In the genomic region with DNA sequence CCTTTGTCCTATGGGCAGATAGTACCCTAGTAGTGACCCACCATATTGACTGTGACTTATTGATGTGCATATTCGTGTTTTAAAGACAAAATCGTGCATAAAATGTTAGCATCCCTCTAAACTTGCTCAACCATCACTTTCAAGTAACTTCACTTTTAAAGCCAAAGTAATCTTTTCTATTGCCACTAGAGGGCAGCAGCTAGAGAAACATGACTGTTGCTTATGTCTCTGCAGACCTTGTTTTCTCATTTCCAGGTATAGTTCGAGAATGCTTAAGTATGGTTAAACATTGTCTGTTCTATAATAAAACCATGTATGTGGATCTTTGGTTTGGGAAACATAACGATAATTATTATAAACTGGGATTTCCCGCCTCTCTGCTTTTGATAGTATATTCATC, we compare ENCODE assay signal across 13 mouse cellular contexts. TPM values are rescaled to one million over a fixed set of nuclear protein-coding genes. Genes with fewer than 3 reads are reported as not detected.
A peak's percentile ranks its signal among the peaks of the same experiment; 100 is the strongest.
DNase-seq lines count a peak whose midpoint lies in the region; ATAC-seq and TF ChIP-seq lines count a peak whose summit lies in the region.
"Had no signal": no experiment of that assay in that cellular context is flagged by ENCODE, and none has a peak within 500 bp of the region (broad histone marks: within the 10 kb centered on the region; RNA-seq: fewer than 3 reads in every experiment).

No protein-coding gene starts in this region.

- no peak for ATAC-seq in limb, embryonic 14.5 days (ENCODE audit: low FRiP score, low read depth)

- no peaks in the 10 kb centered on the region for H3K27me3 ChIP-seq in limb, embryonic 14.5 days (ENCODE audit: control insufficient read depth, insufficient read depth, low read length)
- H3K27me3 ChIP-seq in limb, embryonic 10.5 days (ENCODE audit: low read depth, poor library complexity, severe bottlenecking) = no peaks in the 10 kb centered on the region
- H3K27me3 ChIP-seq: midbrain, embryonic 12.5 days; stomach, embryonic 15.5 days had no signal

- WGBS in limb, embryonic 14.5 days = 37% methylated on average over 5 of the region's 5 CpGs
- WGBS in limb, embryonic 10.5 days = 39% methylated on average over 5 of the region's 5 CpGs

- H3K9me3 ChIP-seq in limb, embryonic 14.5 days (ENCODE audit: control insufficient read depth, low read length) = no peaks in the 10 kb centered on the region
- H3K9me3 ChIP-seq in limb, embryonic 10.5 days (replicated peaks) = no peaks in the 10 kb centered on the region; the same call in 1 of the 2 replicates
- H3K9me3 ChIP-seq: midbrain, embryonic 12.5 days; stomach, embryonic 15.5 days had no signal

- peak; percentile 15 to 50 for DNase-seq in cerebellum, postnatal 14 days
- DNase-seq in cerebellum, adult 8-10 months = no peak
- DNase-seq in limb, embryonic 14.5 days (ENCODE audit: low spot score) = peak; percentile 52
- no peak for DNase-seq in limb, embryonic 10.5 days (ENCODE audit: low spot score)
- peak; percentile 34 for DNase-seq in ES-CJ7 (ENCODE audit: low read depth, low spot score)
- peak; percentile 56 for DNase-seq in embryo, embryonic 11 days
- DNase-seq in testis, postnatal 14 days (ENCODE audit: low spot score) = no peak
- DNase-seq in left cerebral cortex, adult 11 months (ENCODE audit: low spot score) = no peak
- DNase-seq: gastrocnemius, postnatal 25 days; left cerebral cortex, postnatal 4 days had no signal

- no peak overlapping the region for H3K27ac ChIP-seq in limb, embryonic 14.5 days (replicated peaks; ENCODE audit: low read depth, low read length)
- no peak overlapping the region for H3K27ac ChIP-seq in limb, embryonic 10.5 days
- H3K27ac ChIP-seq: midbrain, embryonic 12.5 days; stomach, embryonic 15.5 days had no signal

- no peak overlapping the region for H3K4me2 ChIP-seq in limb, embryonic 14.5 days (replicated peaks; ENCODE audit: low read depth, low read length, severe bottlenecking)
- H3K4me2 ChIP-seq: midbrain, embryonic 12.5 days; stomach, embryonic 15.5 days had no signal

- TF ChIP-seq POLR2A in limb, embryonic 14.5 days (IDR thresholded peaks at IDR 0.05; ENCODE audit: borderline replicate concordance, extremely low read depth, insufficient read depth, insufficient read length) = no peak

- no peak overlapping the region for H3K9ac ChIP-seq in limb, embryonic 14.5 days (ENCODE audit: low read depth, low read length, severe bottlenecking)
- H3K9ac ChIP-seq: midbrain, embryonic 12.5 days; stomach, embryonic 15.5 days had no signal

- no peaks in the 10 kb centered on the region for H3K36me3 ChIP-seq in limb, embryonic 14.5 days (ENCODE audit: control insufficient read depth, insufficient read depth, low read length)
- no peaks in the 10 kb centered on the region for H3K36me3 ChIP-seq in limb, embryonic 10.5 days
- H3K36me3 ChIP-seq: midbrain, embryonic 12.5 days; stomach, embryonic 15.5 days had no signal

- no peak overlapping the region for H3K4me3 ChIP-seq in limb, embryonic 14.5 days (replicated peaks; ENCODE audit: low read length)
- H3K4me3 ChIP-seq in limb, embryonic 10.5 days = no peak overlapping the region
- H3K4me3 ChIP-seq: erythroblast, embryonic 14.5 days; midbrain, embryonic 12.5 days; stomach, embryonic 15.5 days had no signal

- H3K4me1 ChIP-seq in limb, embryonic 14.5 days (ENCODE audit: control insufficient read depth, insufficient read depth, low read length) = no peaks in the 10 kb centered on the region
- H3K4me1 ChIP-seq in limb, embryonic 10.5 days = no peaks in the 10 kb centered on the region
- H3K4me1 ChIP-seq: midbrain, embryonic 12.5 days; stomach, embryonic 15.5 days had no signal

RNA-seq across cellular contexts. Expression of a gene that starts 7.4 kb away (rescaled TPM):
- polyA plus RNA-seq in limb, embryonic 14.5 days (2012; rRNA removed) = 0.69 and 1.00 TPM in 2 replicates
- polyA plus RNA-seq in limb, embryonic 14.5 days (2014; fragmentation: Nextera tagmentation; extraction: Ambion mirVana) = 0.55 and 0.87 TPM in 2 replicates
- polyA plus RNA-seq in limb, embryonic 10.5 days (2016; fragmentation: Nextera tagmentation; extraction: Ambion mirVana) = not detected in 2 replicates
- polyA plus RNA-seq: erythroblast, embryonic 14.5 days had no signal

Comparison
In these comparisons a context has a peak if more than half of its experiments do, and no peak if none do; other contexts are left out.
1. DNase-seq: peak in cerebellum, postnatal 14 days (2 of 2), limb, embryonic 14.5 days (single experiment), ES-CJ7 (single experiment) and embryo, embryonic 11 days (single experiment); none in cerebellum, adult 8-10 months (single experiment), limb, embryonic 10.5 days (single experiment), testis, postnatal 14 days (single experiment) and left cerebral cortex, adult 11 months (single experiment).